Mouse (Mus musculus): ENCODE measurements around the gene Fkbp15.

Fkbp15 gene

GRCm38 (mm10) chr4:62372410-62372809 is 12.1 kb upstream of the Fkbp15 start:
- DNase-seq = no peak

DNA sequence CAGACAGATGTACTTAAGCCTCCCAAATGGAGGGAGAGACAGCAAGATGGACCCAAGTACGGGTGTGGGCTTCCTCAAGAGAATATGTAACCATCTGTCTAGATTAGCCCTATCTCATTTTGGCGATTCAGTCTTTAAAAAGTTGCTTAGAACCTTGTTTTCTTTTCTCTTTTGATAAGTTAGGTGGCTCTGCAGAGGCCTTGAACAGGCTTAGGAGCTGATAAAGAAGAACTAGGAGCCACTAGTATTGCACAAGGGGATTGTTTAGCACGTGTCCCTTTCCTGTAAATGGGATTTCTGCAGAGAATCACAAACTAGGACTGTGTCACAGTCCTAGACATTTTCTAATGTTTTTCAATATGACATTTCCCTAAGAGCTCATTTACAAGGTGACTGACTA is 8.7 kb upstream of the Fkbp15 start:
- no peak for DNase-seq

- DNase-seq = no peak
Observed at GRCm38 (mm10) chr4:62367586-62367985, 7.2 kb upstream of the Fkbp15 start.

GRCm38 (mm10) chr4:62366291-62366690 is 5.9 kb upstream of the Fkbp15 start:
- no peak for DNase-seq

DNA sequence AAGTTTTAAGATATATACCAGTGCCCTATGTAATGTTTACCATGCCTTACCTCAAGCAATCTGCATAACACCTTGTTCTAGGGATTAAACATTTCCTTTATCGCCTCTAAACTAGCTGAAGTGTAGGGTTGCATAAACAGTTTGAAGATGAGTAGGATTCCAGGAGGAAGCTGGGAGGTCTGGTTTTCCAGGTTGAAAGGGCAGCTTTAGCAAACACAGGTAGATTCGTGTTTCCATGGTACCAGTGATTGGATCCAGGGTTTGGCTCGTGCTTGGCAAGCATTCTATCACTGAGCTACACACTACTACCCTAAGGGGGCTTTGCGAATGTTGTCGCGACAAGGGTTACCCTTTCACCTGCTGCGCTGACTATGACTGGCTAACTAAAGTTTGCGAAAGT is 4.0 kb upstream of the Fkbp15 start:
- no peak for DNase-seq

GRCm38 (mm10) chr4:62362437-62362836 is 2.1 kb upstream of the Fkbp15 start:
- no peak for DNase-seq

DNA sequence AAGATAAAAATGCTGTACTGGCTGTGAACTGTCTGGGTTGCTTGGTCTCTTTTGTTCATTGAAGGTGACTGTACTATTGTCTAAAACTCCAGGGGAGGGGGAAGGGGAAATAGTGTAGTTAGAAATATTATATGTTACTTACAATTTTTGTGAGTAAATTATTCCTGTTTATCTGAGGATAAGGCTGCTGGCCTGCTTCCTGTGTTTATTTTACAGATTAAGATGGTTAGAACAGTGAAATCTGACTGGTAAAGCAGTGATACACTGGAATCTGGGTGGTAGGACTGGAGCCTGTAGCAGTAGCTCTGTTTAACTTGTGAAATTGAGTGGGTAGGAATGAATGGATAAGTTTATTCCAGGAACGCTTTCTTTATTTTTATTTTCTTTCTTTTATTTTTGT is 1.6 kb upstream of the Fkbp15 start:
- no peak for DNase-seq

GRCm38 (mm10) chr4:62361571-62361970 is 1.2 kb upstream of the Fkbp15 start:
- DNase-seq = no peak

DNA sequence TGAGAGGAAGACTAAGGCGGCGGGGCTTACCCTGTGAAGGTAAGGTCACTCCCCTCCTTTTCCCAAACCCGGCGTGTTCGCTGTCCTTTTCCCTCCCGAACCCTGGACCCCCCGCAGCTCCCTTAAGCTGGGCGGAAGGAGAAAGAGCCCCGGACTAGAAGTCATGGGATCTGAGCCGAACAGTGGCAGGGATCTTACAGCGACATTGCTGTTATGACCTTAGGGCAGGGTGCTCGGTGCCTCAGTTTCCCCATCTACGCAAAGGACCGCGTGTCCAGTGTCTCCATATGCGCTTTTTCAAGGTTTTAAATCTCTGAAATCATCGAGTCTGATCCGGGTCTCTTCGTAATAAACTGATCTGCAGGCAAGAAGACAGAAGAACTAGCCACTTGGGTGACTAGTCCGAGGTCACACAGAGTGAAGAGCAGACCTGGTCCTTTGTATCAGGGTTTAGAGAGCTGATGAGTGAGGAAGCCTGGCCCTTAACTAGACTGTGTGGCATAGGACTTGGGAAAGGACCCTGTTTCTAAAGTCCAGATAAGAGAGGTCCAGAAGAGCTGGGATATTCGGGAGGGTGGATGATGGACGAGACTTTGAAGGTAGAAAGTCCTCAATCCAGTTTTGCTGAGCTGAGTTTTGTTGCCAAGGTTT is 582 bp upstream of the Fkbp15 start:
- no peak for DNase-seq

DNA sequence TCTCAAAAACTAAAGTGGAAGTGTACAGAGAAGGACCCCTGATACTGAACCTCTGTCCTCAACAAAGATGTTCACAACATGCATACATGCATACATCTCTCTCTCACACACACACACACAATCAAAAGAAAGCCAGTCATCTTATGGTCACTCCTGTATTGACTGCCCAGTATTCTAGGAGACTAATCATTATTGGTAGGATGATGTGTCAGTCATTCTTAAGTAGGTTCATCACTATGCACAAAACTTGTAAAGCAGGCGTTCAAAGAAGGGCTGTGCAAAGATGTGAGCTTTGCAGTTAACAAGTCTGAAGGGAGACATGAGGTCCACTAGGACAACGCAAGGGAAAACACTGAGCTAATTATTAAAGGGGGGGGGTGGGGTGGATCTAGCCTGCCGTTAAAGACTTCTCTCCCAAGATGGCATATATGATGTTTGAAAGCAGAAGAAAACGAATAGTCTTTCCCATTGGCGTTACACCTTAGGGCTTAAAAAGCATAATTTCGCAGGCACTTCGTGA is 1.0 kb downstream of the Fkbp15 start:
- DNase-seq = no peak

DNA sequence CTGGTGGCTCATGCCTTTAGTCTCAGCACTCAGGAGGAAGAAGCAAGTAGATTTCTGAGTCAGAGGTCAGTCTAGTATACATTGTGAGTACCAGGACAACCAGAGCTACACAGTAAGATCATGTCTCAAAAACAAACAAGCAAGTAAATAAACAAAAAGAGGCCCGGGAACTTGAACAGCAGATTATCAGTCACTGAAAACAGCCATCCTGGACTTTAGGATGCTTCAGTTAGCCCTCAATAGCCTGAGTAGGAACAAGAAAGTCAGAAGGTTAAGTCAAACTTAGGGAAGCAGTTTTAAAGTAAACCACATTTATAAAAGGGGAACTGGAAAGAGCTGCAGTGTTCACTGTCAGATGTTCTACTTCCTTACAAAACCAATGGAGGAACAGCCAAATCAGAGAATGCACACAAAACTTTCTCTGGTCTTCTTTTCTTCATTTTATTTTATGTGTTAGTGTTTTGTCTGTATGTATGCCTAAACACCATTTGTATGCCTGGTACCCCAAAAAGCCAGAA is 2.7 kb downstream of the Fkbp15 start:
- DNase-seq = no peak

DNA sequence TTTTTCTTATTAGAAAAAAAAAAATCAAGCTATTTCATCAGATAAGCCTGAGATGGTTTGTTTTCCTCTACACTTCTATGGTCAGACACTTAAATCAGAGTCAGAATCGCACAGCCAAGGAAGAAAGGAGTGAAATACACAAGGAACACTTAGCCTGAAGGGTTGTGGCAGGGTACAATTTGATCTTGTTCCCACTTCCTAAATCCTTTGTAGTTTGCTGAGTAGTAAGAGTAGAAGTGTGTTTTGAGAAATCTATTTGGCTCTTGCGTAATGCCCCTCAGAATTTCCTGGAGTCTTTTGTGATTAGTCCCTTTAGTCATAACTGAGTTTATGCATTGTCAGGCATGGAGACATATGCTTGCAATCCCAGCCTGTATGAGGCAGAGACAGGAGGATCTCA is 11.0 kb downstream of the Fkbp15 start:
- DNase-seq = no peak

DNA sequence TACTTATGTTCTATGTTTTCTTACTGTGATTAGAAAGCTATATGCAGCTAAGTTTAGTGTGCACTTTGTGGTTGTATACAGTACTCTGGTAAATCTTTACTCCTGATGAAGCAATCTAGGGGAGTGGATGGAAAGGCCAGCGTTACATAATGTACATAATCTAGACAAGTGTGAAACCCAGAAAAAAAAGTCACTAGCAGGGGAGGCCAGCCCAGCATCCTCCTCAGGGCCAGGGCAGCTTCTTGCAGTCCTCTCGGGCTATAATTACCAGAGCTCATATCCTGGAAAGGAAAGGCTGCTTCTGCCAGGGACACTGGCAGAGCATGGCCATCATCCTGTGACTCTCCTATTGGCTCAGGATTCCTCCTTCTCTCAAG is 12.0 kb downstream of the Fkbp15 start:
- DNase-seq = no peak

- no peak for DNase-seq
Observed at GRCm38 (mm10) chr4:62347605-62348328, 12.6 kb downstream of the Fkbp15 start.

- DNase-seq = no peak
Observed at GRCm38 (mm10) chr4:62345827-62346226, 14.5 kb downstream of the Fkbp15 start.

- DNase-seq = peak; percentile 24
Observed at GRCm38 (mm10) chr4:62344000-62344399, 16.3 kb downstream of the Fkbp15 start.

DNA sequence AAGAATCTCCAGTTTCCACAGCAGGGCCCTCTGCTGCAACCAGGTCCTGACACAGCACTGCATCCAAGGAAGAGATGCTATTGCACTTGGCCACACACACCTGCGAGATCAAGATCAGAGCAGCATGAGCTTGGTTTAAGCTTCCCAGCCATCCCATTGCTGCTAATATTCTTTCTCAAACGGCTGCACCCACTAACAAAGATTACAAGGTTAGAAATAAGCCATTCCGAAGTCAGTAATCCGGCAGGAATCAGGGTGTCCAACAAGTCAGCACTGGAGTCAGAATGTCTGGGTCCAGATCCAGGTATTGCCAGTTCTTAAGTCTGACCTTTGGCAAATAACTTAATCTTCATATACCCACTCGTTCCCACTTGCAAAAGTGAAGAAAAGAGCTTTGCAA is 21.8 kb downstream of the Fkbp15 start:
- no peak for DNase-seq

DNA sequence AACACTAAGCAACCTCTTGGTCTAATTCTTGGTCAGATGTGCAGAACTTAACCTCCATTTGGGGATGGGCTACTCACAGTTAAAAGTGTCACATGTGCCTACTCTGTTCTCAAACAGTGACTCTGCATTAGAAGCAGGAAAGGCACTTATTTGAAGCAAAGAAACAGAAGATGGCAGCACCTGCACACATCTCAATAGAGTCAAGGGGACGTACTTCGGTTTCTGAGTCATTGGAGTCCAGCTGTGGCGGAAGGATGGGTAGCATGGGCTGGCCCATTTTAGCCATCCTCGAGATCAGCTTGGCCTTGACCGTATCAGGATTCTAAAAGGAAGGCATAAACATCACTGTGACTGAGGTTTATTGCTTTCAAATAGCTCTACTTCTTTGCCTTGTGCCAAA is 28.4 kb downstream of the Fkbp15 start:
- DNase-seq = peak; percentile 3

DNA sequence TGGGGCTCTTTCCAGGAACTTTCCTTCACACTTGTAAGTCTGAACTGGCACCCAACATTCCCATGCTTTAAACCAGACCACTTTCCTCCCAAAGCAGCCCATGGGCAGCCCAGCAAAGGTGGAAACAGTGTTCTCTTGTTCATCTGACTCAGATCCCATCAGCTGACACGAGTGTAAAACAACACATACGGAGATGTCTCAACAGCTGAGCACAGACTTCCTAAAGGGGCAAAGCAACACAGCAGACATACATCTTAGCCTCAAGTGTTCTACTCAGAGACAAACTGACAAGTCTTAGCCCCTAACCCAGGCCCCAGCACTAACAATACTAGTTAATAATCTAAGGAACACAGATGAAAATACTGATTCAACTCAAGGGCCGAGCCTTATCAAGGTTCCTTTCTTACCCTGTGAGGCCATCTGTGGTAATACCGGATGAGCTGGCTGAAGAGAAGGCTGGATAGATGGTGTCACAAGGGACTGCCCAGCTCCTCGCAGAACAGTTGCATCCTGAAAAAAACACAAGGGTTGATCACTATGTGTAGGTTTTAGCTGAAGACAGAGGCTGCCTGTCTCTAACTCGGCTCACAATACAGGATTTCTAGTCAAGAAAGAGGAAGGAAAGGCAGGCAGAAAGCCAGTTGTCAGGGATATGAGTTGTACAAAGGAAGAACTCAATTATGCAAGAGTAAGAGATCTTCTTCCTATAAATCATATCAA is 31.2 kb downstream of the Fkbp15 start:
- no peak for DNase-seq

- no peak for DNase-seq
Observed at GRCm38 (mm10) chr4:62326111-62326510, 34.2 kb downstream of the Fkbp15 start.

GRCm38 (mm10) chr4:62322684-62323083 is 37.7 kb downstream of the Fkbp15 start:
- DNase-seq = no peak

DNA sequence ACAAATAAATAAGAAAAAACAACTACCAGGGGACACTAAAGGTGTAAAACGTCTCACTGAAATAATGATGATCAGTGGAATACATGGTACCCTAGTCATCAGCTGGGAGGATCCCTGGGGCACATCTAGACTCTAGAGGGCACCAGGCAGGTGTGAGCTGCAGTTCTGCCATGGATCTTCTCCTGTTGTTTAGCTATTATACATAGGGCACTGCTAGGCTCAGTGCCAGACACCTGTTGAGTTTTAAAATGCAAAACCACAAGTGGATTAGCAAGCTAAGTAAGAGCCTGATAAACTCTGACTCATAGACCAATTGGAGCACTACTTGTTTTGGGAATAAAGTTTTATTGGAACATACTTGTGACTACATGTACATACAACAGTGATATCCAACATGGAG is 42.1 kb downstream of the Fkbp15 start:
- no peak for DNase-seq

DNA sequence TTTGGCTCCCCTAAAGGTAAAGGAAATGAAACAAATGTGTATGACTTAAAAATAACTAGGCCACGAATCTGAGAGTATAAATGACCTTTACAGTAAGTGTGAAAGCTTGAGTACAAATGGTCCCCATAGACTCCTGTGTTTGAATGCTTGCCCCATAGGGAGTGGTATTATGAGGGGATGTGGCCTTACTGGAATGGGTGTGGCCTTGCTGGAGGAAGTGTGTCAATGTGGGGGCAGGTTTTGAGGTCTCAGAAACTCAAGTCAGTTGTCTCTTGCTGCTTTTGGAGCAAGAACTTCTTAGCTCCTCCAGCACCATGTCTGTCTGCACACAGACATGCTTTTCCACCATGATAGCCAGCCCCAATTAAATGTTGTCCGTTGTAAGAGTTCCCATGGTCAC is 43.9 kb downstream of the Fkbp15 start:
- DNase-seq = no peak

GRCm38 (mm10) chr4:62314516-62314915 is 45.8 kb downstream of the Fkbp15 start:
- no peak for DNase-seq

All from retina, postnatal 1 day (tissue).